Mouse (Mus musculus): ENCODE measurements around the gene Trim56.

DNA sequence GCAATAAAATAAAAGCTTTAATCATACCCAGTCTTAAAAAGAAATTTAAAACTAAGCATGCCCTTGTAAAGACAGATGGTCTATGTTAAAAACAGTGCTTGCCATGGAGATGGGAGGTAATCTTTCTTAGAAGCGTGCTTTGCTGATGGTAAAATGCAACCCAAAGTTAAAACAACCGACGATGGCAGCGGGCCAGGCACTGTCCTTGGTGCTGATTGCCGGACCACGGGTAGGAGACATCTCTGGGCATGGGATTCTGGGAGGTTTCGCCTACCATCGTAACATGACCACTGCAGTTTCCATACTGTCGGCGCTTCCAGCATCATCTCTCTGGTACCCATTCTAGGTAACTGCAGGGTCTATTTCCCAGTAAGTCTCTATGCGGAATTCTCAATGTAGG, 18.9 kb upstream of the Trim56 start:
- TF ChIP-seq POLR2A (IDR thresholded peaks at IDR 0.05; ENCODE audit: insufficient read length, low read depth) (no peak), USF1 (IDR thresholded peaks at IDR 0.05; ENCODE audit: low read depth) (no peak), CEBPB (IDR thresholded peaks at IDR 0.05; ENCODE audit: insufficient read depth, poor library complexity, severe bottlenecking) (no peak), MYOG (IDR thresholded peaks at IDR 0.05; ENCODE audit: control insufficient read depth in 1 of 3, insufficient read depth in 1 of 3, insufficient read length in 2 of 3, low read depth in 2 of 3) (no peak), MAX (IDR thresholded peaks at IDR 0.05; ENCODE audit: low read depth) (no peak), E2F4 (IDR thresholded peaks at IDR 0.05; ENCODE audit: insufficient read depth) (no peak), MYOD1 (IDR thresholded peaks at IDR 0.05; ENCODE audit: control insufficient read depth in 1 of 3, insufficient read length in 2 of 3, low read depth in 2 of 3) (no peak), POLR2AphosphoS2 (IDR thresholded peaks at IDR 0.05; ENCODE audit: insufficient read length, low read depth) (no peak), SRF (IDR thresholded peaks at IDR 0.05; ENCODE audit: control insufficient read depth, insufficient read length, low read depth) (no peak), TCF3 (IDR thresholded peaks at IDR 0.05; ENCODE audit: insufficient read length, low read depth) (no peak), TCF12 (IDR thresholded peaks at IDR 0.05; ENCODE audit: insufficient read depth, poor library complexity, severe bottlenecking) (no peak)
